ENCODE assay signal across 7 mouse cellular contexts in the genomic region with DNA sequence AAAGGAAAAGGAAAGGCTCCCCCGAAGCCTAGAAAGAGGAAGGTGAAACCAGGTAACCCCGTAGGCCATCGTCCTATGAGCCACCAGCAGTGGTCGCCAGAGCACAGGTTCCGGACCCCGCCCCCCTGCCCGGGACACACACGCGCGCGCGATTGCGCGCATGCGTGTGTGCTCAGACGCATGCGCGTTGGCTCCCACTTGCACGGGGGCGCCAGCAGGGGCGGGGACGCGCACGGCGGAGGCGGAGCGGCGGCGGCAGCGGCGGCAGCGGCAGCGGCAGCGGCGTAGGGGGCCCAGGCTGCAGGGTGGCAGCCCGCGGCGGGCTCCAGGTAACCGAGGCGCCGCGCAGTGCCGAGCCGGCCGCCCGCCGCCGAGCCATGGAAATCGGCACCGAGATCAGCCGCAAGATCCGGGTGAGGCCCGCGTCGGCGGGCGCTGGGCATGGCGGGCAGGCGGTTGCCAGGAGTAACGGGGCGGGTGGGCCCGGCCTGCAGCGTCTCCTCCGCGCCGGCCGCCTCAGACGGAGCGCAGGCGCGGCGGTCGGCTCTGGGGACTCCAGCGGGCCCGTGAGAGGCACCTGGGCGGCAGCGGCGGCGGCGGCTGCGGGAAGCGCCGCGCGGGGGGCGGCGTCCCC. TPM values are rescaled to one million over a fixed set of nuclear protein-coding genes. Genes with fewer than 3 reads are reported as not detected.
A peak's percentile ranks its signal among the peaks of the same experiment; 100 is the strongest.
DNase-seq lines count a peak whose midpoint lies in the region; ATAC-seq lines count a peak whose summit lies in the region.

A gene (plus strand): TSS at position 219 of the 634 bp plus-strand sequence.

- peaks cover 15% of the 10 kb centered on the region for H3K36me3 ChIP-seq in embryonic facial prominence, embryonic 10.5 days (replicated peaks)
- H3K36me3 ChIP-seq in limb, embryonic 10.5 days = peaks cover 19% of the 10 kb centered on the region
- no peaks in the 10 kb centered on the region for H3K36me3 ChIP-seq in midbrain, embryonic 13.5 days

- peak; percentile 96 for DNase-seq in adrenal gland, postnatal 10 days
- peak; percentile 97 for DNase-seq in embryonic facial prominence, embryonic 10.5 days (ENCODE audit: low spot score)
- peak; percentile 88 for DNase-seq in kidney, adult 11 months
- DNase-seq in limb, embryonic 10.5 days (ENCODE audit: low spot score) = peak; percentile 97
- peak; percentile 93 for DNase-seq in spleen, adult 12 weeks (ENCODE audit: low spot score)

- under 1% methylated on average over 87 of the region's 87 CpGs for WGBS in embryonic facial prominence, embryonic 10.5 days
- WGBS in limb, embryonic 10.5 days = under 1% methylated on average over 87 of the region's 87 CpGs
- WGBS in midbrain, embryonic 13.5 days = under 1% methylated on average over 62 of the region's 87 CpGs

- H3K27me3 ChIP-seq in embryonic facial prominence, embryonic 10.5 days (replicated peaks; ENCODE audit: low read depth, poor library complexity, severe bottlenecking) = no peaks in the 10 kb centered on the region
- no peaks in the 10 kb centered on the region for H3K27me3 ChIP-seq in limb, embryonic 10.5 days (ENCODE audit: low read depth, poor library complexity, severe bottlenecking)
- no peaks in the 10 kb centered on the region for H3K27me3 ChIP-seq in midbrain, embryonic 13.5 days

- H3K9me3 ChIP-seq in embryonic facial prominence, embryonic 10.5 days = no peaks in the 10 kb centered on the region
- no peaks in the 10 kb centered on the region for H3K9me3 ChIP-seq in limb, embryonic 10.5 days (replicated peaks)
- no peaks in the 10 kb centered on the region for H3K9me3 ChIP-seq in midbrain, embryonic 13.5 days

- peak; percentile 91 for ATAC-seq in granulocyte monocyte progenitor cell, adult 5-6 weeks (replicated peaks; ENCODE audit: poor library complexity, severe bottlenecking)
- peak; percentile 95 for ATAC-seq in midbrain, embryonic 13.5 days

- peak within 1 kb of the TSS; percentile 90 for H3K4me3 ChIP-seq in embryonic facial prominence, embryonic 10.5 days
- peak within 1 kb of the TSS; percentile 92 for H3K4me3 ChIP-seq in limb, embryonic 10.5 days
- peak within 1 kb of the TSS; percentile 94 for H3K4me3 ChIP-seq in midbrain, embryonic 13.5 days (replicated peaks)

- H3K27ac ChIP-seq in embryonic facial prominence, embryonic 10.5 days (replicated peaks) = peak within 1 kb of the TSS; percentile 97
- H3K27ac ChIP-seq in limb, embryonic 10.5 days = peak within 1 kb of the TSS; percentile 97
- H3K27ac ChIP-seq in midbrain, embryonic 13.5 days = peak within 1 kb of the TSS; percentile 94

- peak within 1 kb of the TSS; percentile 95 for H3K9ac ChIP-seq in midbrain, embryonic 13.5 days (replicated peaks)

- H3K4me1 ChIP-seq in embryonic facial prominence, embryonic 10.5 days = peaks cover 21% of the 10 kb centered on the region
- H3K4me1 ChIP-seq in limb, embryonic 10.5 days = peaks cover 10% of the 10 kb centered on the region
- H3K4me1 ChIP-seq in midbrain, embryonic 13.5 days (replicated peaks) = peaks cover 42% of the 10 kb centered on the region

- peak within 1 kb of the TSS; percentile 70 for H3K4me2 ChIP-seq in midbrain, embryonic 13.5 days (replicated peaks)

RNA-seq across cellular contexts. Expression of the gene that starts here (rescaled TPM):
- 10 to 100 TPM; 74.9 to 84.4 TPM for total RNA-seq in adrenal gland, postnatal 10 days (2021)
- polyA plus RNA-seq in embryonic facial prominence, embryonic 10.5 days (2016; fragmentation: Nextera tagmentation; extraction: Ambion mirVana) = 130 and 131 TPM in 2 replicates
- total RNA-seq in granulocyte monocyte progenitor cell, adult 5-6 weeks (2014; fragmentation: Nextera tagmentation) = 123 and 138 TPM in 2 replicates
- total RNA-seq in granulocyte monocyte progenitor cell, adult 5-6 weeks (2017) = 99.0 and 116 TPM in 2 replicates
- polyA plus RNA-seq in limb, embryonic 10.5 days (2016; fragmentation: Nextera tagmentation; extraction: Ambion mirVana) = 127 and 141 TPM in 2 replicates
- 116 and 124 TPM in 2 replicates for polyA plus RNA-seq in midbrain, embryonic 13.5 days (2015; fragmentation: Nextera tagmentation; extraction: Ambion mirVana)

Comparison
In these comparisons a context has a peak if more than half of its experiments do, and no peak if none do; other contexts are left out.
1. Peak in every context shown above with its lines: DNase-seq, ATAC-seq, H3K4me3 ChIP-seq and H3K27ac ChIP-seq.